ENCODE assay signal across 26 mouse cellular contexts in the genomic region with DNA sequence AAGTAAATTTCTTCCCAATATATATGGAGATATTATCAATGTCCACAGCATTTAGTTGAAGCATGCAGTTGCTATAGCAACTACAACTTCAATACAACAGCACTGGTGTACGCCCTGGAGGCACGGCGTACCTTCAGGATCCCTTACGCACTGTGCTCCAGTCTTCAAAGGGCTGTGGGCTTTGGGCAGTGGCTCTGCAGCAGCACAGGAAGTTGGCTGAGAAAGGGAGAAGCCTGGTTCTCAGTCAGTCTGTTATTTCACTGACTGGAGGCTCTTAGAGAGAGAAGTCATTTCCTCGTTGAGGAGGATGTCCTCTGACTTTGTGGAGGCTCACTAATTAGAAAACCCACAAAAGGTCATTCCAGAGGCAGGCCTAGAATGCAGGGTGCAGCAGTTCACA. TPM values are rescaled to one million over a fixed set of nuclear protein-coding genes. Genes with fewer than 3 reads are reported as not detected.
DNase-seq lines count a peak whose midpoint lies in the region; ATAC-seq lines count a peak whose summit lies in the region.
"Had no signal": no experiment of that assay in that cellular context is flagged by ENCODE, and none has a peak within 500 bp of the region (broad histone marks: within the 10 kb centered on the region; RNA-seq: fewer than 3 reads in every experiment).

No protein-coding gene starts in this region.

- H3K4me1 ChIP-seq in midbrain, embryonic 14.5 days (ENCODE audit: control insufficient read depth, insufficient read depth, low read length), result peaks cover 4% of the 10 kb centered on the region; the same call in 1 of the 2 replicates
- H3K4me1 ChIP-seq in midbrain, embryonic 11.5 days (ENCODE audit: control insufficient read depth, insufficient read depth, low read length), result no peaks in the 10 kb centered on the region
- H3K4me1 ChIP-seq in forebrain, embryonic 12.5 days, result peaks cover 8% of the 10 kb centered on the region

- no peaks in the 10 kb centered on the region for H3K27me3 ChIP-seq in midbrain, embryonic 14.5 days (ENCODE audit: control insufficient read depth, insufficient read depth, low read length)
- H3K27me3 ChIP-seq in midbrain, embryonic 11.5 days (ENCODE audit: control insufficient read depth, insufficient read depth, low read length), result no peaks in the 10 kb centered on the region
- H3K27me3 ChIP-seq in forebrain, embryonic 12.5 days, result 0 out of 2 replicates have a peak, but pooled peaks cover 8% of the 10 kb centered on the region
- H3K27me3 ChIP-seq: embryonic facial prominence, embryonic 15.5 days; hindbrain, embryonic 15.5 days; neural tube, embryonic 12.5 days; Patski had no signal

- no peak overlapping the region for H3K9ac ChIP-seq in midbrain, embryonic 14.5 days (replicated peaks; ENCODE audit: low read length)
- no peak overlapping the region for H3K9ac ChIP-seq in midbrain, embryonic 11.5 days (ENCODE audit: low read length)
- H3K9ac ChIP-seq in forebrain, embryonic 12.5 days, result no peak overlapping the region
- H3K9ac ChIP-seq: embryonic facial prominence, embryonic 15.5 days; hindbrain, embryonic 15.5 days; liver, embryonic 14.5 days; lung, embryonic 15.5 days; neural tube, embryonic 12.5 days had no signal

- no peaks in the 10 kb centered on the region for H3K36me3 ChIP-seq in midbrain, embryonic 14.5 days (ENCODE audit: control insufficient read depth, insufficient read depth, low read length)
- H3K36me3 ChIP-seq in midbrain, embryonic 11.5 days (ENCODE audit: control insufficient read depth, insufficient read depth, low read length), result no peaks in the 10 kb centered on the region
- no peaks in the 10 kb centered on the region for H3K36me3 ChIP-seq in forebrain, embryonic 12.5 days (replicated peaks)
- H3K36me3 ChIP-seq: embryonic facial prominence, embryonic 15.5 days; forebrain, embryonic 10.5 days; hindbrain, embryonic 15.5 days; lung, embryonic 15.5 days; neural tube, embryonic 12.5 days had no signal

- H3K27ac ChIP-seq in midbrain, embryonic 14.5 days (replicated peaks; ENCODE audit: low read depth, low read length), result no peak overlapping the region
- H3K27ac ChIP-seq in midbrain, embryonic 11.5 days (ENCODE audit: low read depth, low read length), result no peak overlapping the region
- H3K27ac ChIP-seq in forebrain, embryonic 12.5 days, result no peak overlapping the region
- H3K27ac ChIP-seq: embryonic facial prominence, embryonic 15.5 days; forebrain, embryonic 10.5 days; gastrocnemius, adult 2 months; hindbrain, embryonic 15.5 days; layer of hippocampus, adult 2 months; liver, embryonic 14.5 days; lung, embryonic 15.5 days; neural tube, embryonic 12.5 days had no signal

- H3K4me2 ChIP-seq in midbrain, embryonic 14.5 days (ENCODE audit: low read length), result no peak overlapping the region
- H3K4me2 ChIP-seq in midbrain, embryonic 11.5 days, result no peak overlapping the region
- no peak overlapping the region for H3K4me2 ChIP-seq in forebrain, embryonic 12.5 days
- H3K4me2 ChIP-seq: embryonic facial prominence, embryonic 15.5 days; heart, embryonic 11.5 days; hindbrain, embryonic 15.5 days; lung, embryonic 15.5 days; neural tube, embryonic 12.5 days had no signal

- 70% methylated on average over 5 of the region's 5 CpGs for WGBS in midbrain, embryonic 14.5 days
- 73% methylated on average over 5 of the region's 5 CpGs for WGBS in midbrain, embryonic 11.5 days
- 75% methylated on average over 5 of the region's 5 CpGs for WGBS in forebrain, embryonic 12.5 days

- no peak for ATAC-seq in midbrain, embryonic 14.5 days (ENCODE audit: low FRiP score, low TSS enrichment)
- no peak for ATAC-seq in midbrain, embryonic 11.5 days (ENCODE audit: low FRiP score)
- peak; percentile 56 for ATAC-seq in granulocyte monocyte progenitor cell, adult 5-6 weeks (replicated peaks; ENCODE audit: poor library complexity, severe bottlenecking)
- peak; percentile 51 for ATAC-seq in monocyte, adult 5-6 weeks (replicated peaks; ENCODE audit: insufficient number of reproducible peaks, low FRiP score, low TSS enrichment, poor library complexity, severe bottlenecking)
- ATAC-seq in forebrain, embryonic 12.5 days (ENCODE audit: low FRiP score), result no peak
- ATAC-seq: intestine, postnatal 0 days; Patski had no signal

- H3K9me3 ChIP-seq in midbrain, embryonic 14.5 days (ENCODE audit: control insufficient read depth, low read length), result no peaks in the 10 kb centered on the region
- H3K9me3 ChIP-seq in midbrain, embryonic 11.5 days (ENCODE audit: control insufficient read depth, low read length), result no peaks in the 10 kb centered on the region
- H3K9me3 ChIP-seq in forebrain, embryonic 12.5 days, result 0 out of 2 replicates have a peak, but pooled peaks cover 3% of the 10 kb centered on the region
- H3K9me3 ChIP-seq: embryonic facial prominence, embryonic 15.5 days; forebrain, embryonic 10.5 days; hindbrain, embryonic 15.5 days; lung, embryonic 15.5 days; neural tube, embryonic 12.5 days had no signal

- peak; percentile 44 for DNase-seq in midbrain, embryonic 14.5 days
- DNase-seq in midbrain, embryonic 11.5 days (ENCODE audit: low spot score, missing footprints), result no peak
- DNase-seq in CD8-positive naive resting alpha-beta T cell, adult 2 months (ENCODE audit: low read depth in 2 of 2, low spot score in 2 of 2), result peak; percentile 39 to 52
- DNase-seq in lung, postnatal 14 days, result no peak
- DNase-seq in cerebellum, adult 9-11 months, result no peak
- DNase-seq: cerebellum, postnatal 10 days; gastrocnemius, adult 2 months; heart, postnatal 10 days; kidney, postnatal 10 days; right cerebral cortex, adult 18-20 months had no signal

- H3K4me3 ChIP-seq in midbrain, embryonic 14.5 days (replicated peaks; ENCODE audit: low read depth, low read length), result no peak overlapping the region
- H3K4me3 ChIP-seq in midbrain, embryonic 11.5 days (ENCODE audit: low read depth, low read length), result no peak overlapping the region
- no peak overlapping the region for H3K4me3 ChIP-seq in forebrain, embryonic 12.5 days (replicated peaks)
- H3K4me3 ChIP-seq: embryonic facial prominence, embryonic 15.5 days; forebrain, embryonic 10.5 days; gastrocnemius, adult 2 months; hindbrain, embryonic 15.5 days; layer of hippocampus, adult 2 months; lung, embryonic 15.5 days; neural tube, embryonic 12.5 days had no signal

RNA-seq across cellular contexts. Expression of a gene that starts 5.3 kb away (rescaled TPM):
- 123 and 160 TPM in 2 replicates for polyA plus RNA-seq in midbrain, embryonic 14.5 days (2014; fragmentation: Nextera tagmentation; extraction: Ambion mirVana)
- 42.9 and 47.4 TPM in 2 replicates for polyA plus RNA-seq in midbrain, embryonic 11.5 days (2014; fragmentation: Nextera tagmentation; extraction: Ambion mirVana)
- total RNA-seq in granulocyte monocyte progenitor cell, adult 5-6 weeks (2014; fragmentation: Nextera tagmentation), result 11.1 and 13.9 TPM in 2 replicates
- total RNA-seq in granulocyte monocyte progenitor cell, adult 5-6 weeks (2017), result 8.3 and 9.3 TPM in 2 replicates
- 2.1 to 4.9 TPM in 2 of 3 replicates, not detected in the other for total RNA-seq in monocyte, adult 5-6 weeks (2017)
- 67.1 and 67.2 TPM in 2 replicates for polyA plus RNA-seq in forebrain, embryonic 12.5 days (2016; fragmentation: Nextera tagmentation; extraction: Ambion mirVana)

RNA-seq across cellular contexts. Expression of a gene that starts 18.8 kb away (rescaled TPM):
- 1.8 and 3.8 TPM in 2 replicates for polyA plus RNA-seq in midbrain, embryonic 14.5 days (2014; fragmentation: Nextera tagmentation; extraction: Ambion mirVana)
- 8.2 TPM in 2 replicates for polyA plus RNA-seq in midbrain, embryonic 11.5 days (2014; fragmentation: Nextera tagmentation; extraction: Ambion mirVana)
- 42.4 and 46.7 TPM in 2 replicates for total RNA-seq in granulocyte monocyte progenitor cell, adult 5-6 weeks (2014; fragmentation: Nextera tagmentation)
- total RNA-seq in granulocyte monocyte progenitor cell, adult 5-6 weeks (2017), result 50.2 and 55.2 TPM in 2 replicates
- total RNA-seq in monocyte, adult 5-6 weeks (2017), result 24.2 to 27.3 TPM (median 25.1 TPM) in 3 replicates
- 5.4 and 6.7 TPM in 2 replicates for polyA plus RNA-seq in forebrain, embryonic 12.5 days (2016; fragmentation: Nextera tagmentation; extraction: Ambion mirVana)

RNA-seq across cellular contexts. Expression of a gene that starts 36.5 kb away (rescaled TPM):
- polyA plus RNA-seq in midbrain, embryonic 14.5 days (2014; fragmentation: Nextera tagmentation; extraction: Ambion mirVana), result not detected in 2 replicates
- polyA plus RNA-seq in midbrain, embryonic 11.5 days (2014; fragmentation: Nextera tagmentation; extraction: Ambion mirVana), result not detected in 2 replicates
- not detected in 2 replicates for total RNA-seq in granulocyte monocyte progenitor cell, adult 5-6 weeks (2014; fragmentation: Nextera tagmentation)
- total RNA-seq in granulocyte monocyte progenitor cell, adult 5-6 weeks (2017), result not detected in 2 replicates
- total RNA-seq in monocyte, adult 5-6 weeks (2017), result not detected in 3 replicates
- polyA plus RNA-seq in forebrain, embryonic 12.5 days (2016; fragmentation: Nextera tagmentation; extraction: Ambion mirVana), result not detected in 2 replicates
- total RNA-seq: gastrocnemius, adult 2 months; layer of hippocampus, adult 2 months; left cerebral cortex, postnatal 25 days had no signal
- polyA plus RNA-seq: embryonic facial prominence, embryonic 15.5 days; forebrain, embryonic 10.5 days; gonadal fat pad, adult 2 months; heart, embryonic 11.5 days; hindbrain, embryonic 15.5 days; intestine, postnatal 0 days; limb, embryonic 14.5 days; liver, embryonic 14.5 days; lung, embryonic 15.5 days; neural tube, embryonic 12.5 days; Patski had no signal

RNA-seq across cellular contexts. Expression of a gene that starts 43.2 kb away (rescaled TPM):
- 36.7 and 51.1 TPM in 2 replicates for polyA plus RNA-seq in midbrain, embryonic 14.5 days (2014; fragmentation: Nextera tagmentation; extraction: Ambion mirVana)
- 52.6 and 58.3 TPM in 2 replicates for polyA plus RNA-seq in midbrain, embryonic 11.5 days (2014; fragmentation: Nextera tagmentation; extraction: Ambion mirVana)
- 22.7 and 32.6 TPM in 2 replicates for total RNA-seq in granulocyte monocyte progenitor cell, adult 5-6 weeks (2014; fragmentation: Nextera tagmentation)
- total RNA-seq in granulocyte monocyte progenitor cell, adult 5-6 weeks (2017), result 9.6 and 20.4 TPM in 2 replicates
- total RNA-seq in monocyte, adult 5-6 weeks (2017), result not detected in 3 replicates
- 47.9 and 54.9 TPM in 2 replicates for polyA plus RNA-seq in forebrain, embryonic 12.5 days (2016; fragmentation: Nextera tagmentation; extraction: Ambion mirVana)

RNA-seq across cellular contexts. Expression of a gene that starts 48.1 kb away (rescaled TPM):
- polyA plus RNA-seq in midbrain, embryonic 14.5 days (2014; fragmentation: Nextera tagmentation; extraction: Ambion mirVana), result not detected in 2 replicates
- not detected in 2 replicates for polyA plus RNA-seq in midbrain, embryonic 11.5 days (2014; fragmentation: Nextera tagmentation; extraction: Ambion mirVana)
- total RNA-seq in granulocyte monocyte progenitor cell, adult 5-6 weeks (2014; fragmentation: Nextera tagmentation), result not detected in 2 replicates
- not detected in 2 replicates for total RNA-seq in granulocyte monocyte progenitor cell, adult 5-6 weeks (2017)
- 1.3 TPM in 1 of 3 replicates, not detected in the others for total RNA-seq in monocyte, adult 5-6 weeks (2017)
- polyA plus RNA-seq in forebrain, embryonic 12.5 days (2016; fragmentation: Nextera tagmentation; extraction: Ambion mirVana), result not detected in 2 replicates
- total RNA-seq: gastrocnemius, adult 2 months; heart, postnatal 10 days; layer of hippocampus, adult 2 months; left cerebral cortex, postnatal 25 days had no signal
- polyA plus RNA-seq: embryonic facial prominence, embryonic 15.5 days; forebrain, embryonic 10.5 days; gonadal fat pad, adult 2 months; heart, embryonic 11.5 days; hindbrain, embryonic 15.5 days; intestine, postnatal 0 days; limb, embryonic 14.5 days; liver, embryonic 14.5 days; lung, embryonic 15.5 days; neural tube, embryonic 12.5 days; Patski had no signal

Comparison
In these comparisons a context has a peak if more than half of its experiments do, and no peak if none do; other contexts are left out.
1. DNase-seq: peak in midbrain, embryonic 14.5 days (single experiment) and CD8-positive naive resting alpha-beta T cell, adult 2 months (2 of 2); none in midbrain, embryonic 11.5 days (single experiment), lung, postnatal 14 days (single experiment) and cerebellum, adult 9-11 months (single experiment).
2. ATAC-seq: peak in granulocyte monocyte progenitor cell, adult 5-6 weeks (single experiment) and monocyte, adult 5-6 weeks (single experiment); none in midbrain, embryonic 14.5 days (single experiment), midbrain, embryonic 11.5 days (single experiment) and forebrain, embryonic 12.5 days (single experiment).